Mouse (Mus musculus) erythroblast, embryonic 14.5 days (primary cell): ENCODE measurements around the gene Atp6v1e2.

ENCODE experiments used
- GATA1 ChIP-seq: IDR thresholded peaks from 2 replicates; pipeline ENCODE4 v1.6.1; 2012; ENCODE audit warnings: low read length, inconsistent platforms, mixed read lengths
- TAL1 ChIP-seq: IDR thresholded peaks from 3 replicates; pipeline ENCODE4 v1.6.1; 2012; ENCODE audit warnings: low read length, inconsistent platforms, mixed read lengths

DNA sequence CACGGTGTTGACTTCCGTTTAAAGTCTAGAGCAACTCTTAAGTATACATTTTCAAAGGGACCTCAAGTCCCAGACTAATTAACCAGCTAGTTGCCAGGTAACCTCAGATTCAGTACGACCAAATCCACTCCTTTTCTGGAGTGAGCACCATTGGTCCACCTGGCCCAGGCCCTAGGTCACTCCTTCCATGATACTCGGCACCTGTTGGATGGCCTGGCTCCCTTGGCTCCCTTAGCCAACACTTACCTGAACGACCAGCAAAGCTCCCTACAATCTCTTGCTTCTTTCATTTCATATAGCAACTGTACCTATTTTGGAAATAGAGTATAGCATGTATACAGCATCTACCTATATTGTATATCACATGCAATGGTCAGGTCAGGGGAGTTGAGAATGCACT is 47.1 kb downstream of the Atp6v1e2 start:
- TF ChIP-seq TAL1: no peak
- no peak for TF ChIP-seq GATA1
